Mouse (Mus musculus) ovary, adult 18-20 months (tissue): ENCODE data around the gene Gm17416.
A peak's percentile ranks its signal among the peaks of the same experiment; 100 is the strongest.

Experiments used
- DNase-seq: peaks from one replicate; pipeline ENCODE4 v3.0.0; 2022; ENCODE audit warnings: low spot score, mixed read lengths

The Gm17416 gene

DNA sequence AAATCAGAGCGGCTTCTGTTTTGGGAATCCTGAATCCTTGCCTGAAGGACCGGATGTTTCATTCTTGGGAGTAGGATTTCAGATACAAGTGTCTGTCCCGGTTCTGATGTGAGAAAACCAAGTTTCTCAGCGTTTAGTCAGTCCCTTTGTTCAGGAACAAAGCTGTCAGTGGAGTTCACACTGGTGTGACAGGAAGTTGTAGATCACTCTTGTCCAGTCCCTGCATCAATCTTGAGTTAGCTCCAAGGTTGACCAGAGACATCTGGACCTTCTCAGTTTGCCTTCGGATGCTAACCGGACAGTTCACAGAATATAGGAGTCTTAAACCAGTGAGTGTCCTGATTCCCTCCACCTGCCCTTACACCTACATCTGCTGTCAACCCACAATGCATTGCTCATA lies 38.6 kb downstream of the Gm17416 start:
- no peak for DNase-seq

- no peak for DNase-seq
Observed at GRCm38 (mm10) chr2:152608719-152609118, 39.6 kb downstream of the Gm17416 start.

- no peak for DNase-seq
Observed at GRCm38 (mm10) chr2:152612193-152612592, 43.1 kb downstream of the Gm17416 start.

- peak; percentile 39 for DNase-seq
Observed at GRCm38 (mm10) chr2:152615563-152615962, 46.4 kb downstream of the Gm17416 start.

DNA sequence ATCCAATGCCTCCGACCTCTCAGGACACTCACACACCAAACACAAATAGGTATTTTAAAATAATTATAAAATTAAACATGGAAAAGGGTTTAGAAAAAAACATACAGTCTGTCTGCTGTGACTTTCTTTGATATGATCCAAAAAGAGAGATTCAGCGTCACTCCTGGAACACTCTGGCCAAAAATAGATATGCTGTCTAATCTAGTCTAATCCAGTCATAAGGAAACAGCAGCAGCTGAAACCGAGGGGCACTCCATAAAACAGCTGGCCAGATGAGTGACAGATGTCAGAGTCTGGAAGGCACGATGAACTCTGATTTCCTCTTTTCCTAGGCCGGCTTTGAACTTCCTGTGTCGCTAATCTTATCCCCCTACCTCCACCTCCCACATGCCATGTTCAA lies 47.3 kb downstream of the Gm17416 start:
- DNase-seq: no peak

DNA sequence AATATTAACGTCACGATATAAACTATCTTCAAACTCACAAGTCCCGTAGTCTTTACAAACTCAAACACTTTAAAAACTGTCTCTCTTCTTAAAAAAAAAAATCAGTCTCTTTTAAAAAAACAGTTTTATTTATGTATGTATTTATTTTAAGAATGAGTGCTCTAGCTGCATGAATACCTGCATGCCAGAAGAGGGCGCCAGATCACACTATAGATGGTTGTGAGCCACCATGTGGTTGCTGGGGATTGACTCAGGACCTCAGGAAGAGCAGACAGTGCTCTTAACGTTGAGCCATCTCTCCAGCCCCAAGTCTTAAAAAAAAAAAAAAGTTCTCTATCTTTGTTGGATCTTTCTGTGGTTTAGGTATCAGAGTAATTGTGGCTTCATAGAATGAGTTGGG lies 48.2 kb downstream of the Gm17416 start:
- no peak for DNase-seq
